Mouse (Mus musculus): Measurements from ENCODE around the gene Agap1.

Gene Agap1

GRCm38 (mm10) chr1:89902236-89902635, 447.6 kb downstream of the Agap1 start:
- DNase-seq (ENCODE audit: low read depth): no peak

- DNase-seq (ENCODE audit: low read depth): no peak
Measured at GRCm38 (mm10) chr1:89902641-89903040, 448.0 kb downstream of the Agap1 start.

- no peak for DNase-seq (ENCODE audit: low read depth)
Measured at GRCm38 (mm10) chr1:89909796-89910195, 455.2 kb downstream of the Agap1 start.

- DNase-seq (ENCODE audit: low read depth): no peak
Measured at GRCm38 (mm10) chr1:89912392-89912791, 457.8 kb downstream of the Agap1 start.

GRCm38 (mm10) chr1:89913611-89914010, 459.0 kb downstream of the Agap1 start:
- DNase-seq (ENCODE audit: low read depth): no peak

GRCm38 (mm10) chr1:89918111-89918510, 463.5 kb downstream of the Agap1 start:
- no peak for DNase-seq (ENCODE audit: low read depth)

GRCm38 (mm10) chr1:89919206-89919605, 464.6 kb downstream of the Agap1 start:
- DNase-seq (ENCODE audit: low read depth): no peak

- no peak for DNase-seq (ENCODE audit: low read depth)
Measured at GRCm38 (mm10) chr1:89921806-89922205, 467.2 kb downstream of the Agap1 start.

- DNase-seq (ENCODE audit: low read depth): no peak
Measured at GRCm38 (mm10) chr1:89922282-89922681, 467.7 kb downstream of the Agap1 start.

GRCm38 (mm10) chr1:89922883-89923641, 468.5 kb downstream of the Agap1 start:
- DNase-seq (ENCODE audit: low read depth): no peak

GRCm38 (mm10) chr1:89923642-89924020, 469.0 kb downstream of the Agap1 start:
- DNase-seq (ENCODE audit: low read depth): no peak

GRCm38 (mm10) chr1:89925501-89926190, 471.0 kb downstream of the Agap1 start:
- DNase-seq (ENCODE audit: low read depth): no peak

GRCm38 (mm10) chr1:89926583-89927060, 472.0 kb downstream of the Agap1 start:
- DNase-seq (ENCODE audit: low read depth): no peak

GRCm38 (mm10) chr1:89927061-89927661, 472.6 kb downstream of the Agap1 start:
- DNase-seq (ENCODE audit: low read depth): no peak

GRCm38 (mm10) chr1:89928676-89929075, 474.1 kb downstream of the Agap1 start:
- no peak for DNase-seq (ENCODE audit: low read depth)

GRCm38 (mm10) chr1:89929181-89929580, 474.6 kb downstream of the Agap1 start:
- DNase-seq (ENCODE audit: low read depth): no peak

- no peak for DNase-seq (ENCODE audit: low read depth)
Measured at GRCm38 (mm10) chr1:89929721-89930505, 475.3 kb downstream of the Agap1 start.

- no peak for DNase-seq (ENCODE audit: low read depth)
Measured at GRCm38 (mm10) chr1:89930551-89930950, 475.9 kb downstream of the Agap1 start.

- DNase-seq (ENCODE audit: low read depth): no peak
Measured at GRCm38 (mm10) chr1:89931120-89931519, 476.5 kb downstream of the Agap1 start, which contains the start of gene Gbx2. TSS of gene Gbx2 (minus strand) at chr1:89931179.

- DNase-seq (ENCODE audit: low read depth): no peak
Measured at GRCm38 (mm10) chr1:89932021-89932423, 477.4 kb downstream of the Agap1 start.

GRCm38 (mm10) chr1:89932616-89933015, 478.0 kb downstream of the Agap1 start:
- DNase-seq (ENCODE audit: low read depth): no peak

GRCm38 (mm10) chr1:89933028-89933427, 478.4 kb downstream of the Agap1 start:
- DNase-seq (ENCODE audit: low read depth): no peak

Measured in fibroblast of lung, adult 2 months (primary cell).